Mouse (Mus musculus) limb, embryonic 11.5 days (tissue): ENCODE results near the gene Ccdc151. TPM values are rescaled to one million over a fixed set of nuclear protein-coding genes. Genes with fewer than 3 reads are reported as not detected.

Experiments
- ATAC-seq: fragments of 200-750 bp; cut with Nextera tagmentation; 2 replicates; pipeline ENCODE4 v1.8.0; 2017; ENCODE audit warnings: low read depth; ENCODE audit not compliant: insufficient number of reproducible peaks, low FRiP score, low TSS enrichment
- DNase-seq: peaks from one replicate; pipeline ENCODE4 v3.0.0-alpha.2; 2015; ENCODE audit warnings: low spot score
- H3K27ac ChIP-seq: fragments of 300-500 bp; sonication (generic); replicated peaks from 2 replicates; pipeline ENCODE4 v1.5.1; 2014; ENCODE audit warnings: low read depth, mild to moderate bottlenecking, low read length
- H3K27me3 ChIP-seq: fragments of 300-500 bp; sonication (generic); 2 replicates; pipeline ENCODE4 v1.6.1; 2014; ENCODE audit warnings: mild to moderate bottlenecking, low read length, mixed read lengths; ENCODE audit not compliant: control insufficient read depth, insufficient read depth
- H3K36me3 ChIP-seq: fragments of 300-500 bp; sonication (generic); 2 replicates; pipeline ENCODE4 v1.6.1; 2014; ENCODE audit warnings: mild to moderate bottlenecking, low read length, moderate library complexity, mixed read lengths; ENCODE audit not compliant: control insufficient read depth, insufficient read depth
- H3K4me1 ChIP-seq: fragments of 300-500 bp; sonication (generic); 2 replicates; pipeline ENCODE4 v1.6.1; 2014; ENCODE audit warnings: low read length, mixed read lengths; ENCODE audit not compliant: control insufficient read depth, insufficient read depth
- H3K4me2 ChIP-seq: fragments of 300-500 bp; sonication (generic); 2 replicates; pipeline ENCODE4 v1.6.1; 2014; ENCODE audit warnings: low read depth, mild to moderate bottlenecking, moderate library complexity; ENCODE audit not compliant: severe bottlenecking
- H3K4me3 ChIP-seq: fragments of 300-500 bp; sonication (generic); 2 replicates; pipeline ENCODE4 v1.5.1; 2014; ENCODE audit warnings: low read depth, low read length
- H3K9ac ChIP-seq: fragments of 300-500 bp; sonication (generic); 2 replicates; pipeline ENCODE4 v1.6.1; 2014; ENCODE audit warnings: mild to moderate bottlenecking, low read length
- H3K9me3 ChIP-seq: fragments of 300-500 bp; sonication (generic); 2 replicates; pipeline ENCODE4 v1.6.1; 2016; ENCODE audit warnings: low read length; ENCODE audit not compliant: control insufficient read depth
- WGBS: fragments of 180-500 bp; shearing (Covaris S2); extraction: QIAGEN DNeasy Blood & Tissue Kit; methylation state at CpG from one replicate; pipeline ENCODE4 v1.1.7; 2014; 5-methylcytosine and 5-hydroxymethylcytosine counted together
- polyA plus RNA-seq: library from polyadenylated mRNA; unstranded; fragments of >200 nt; fragmentation: Nextera tagmentation; extraction: Ambion mirVana; gene quantifications from 2 replicates; pipeline ENCODE4 v1.2.1, GENCODE M21; 2014

Ccdc151 gene
- polyA plus RNA-seq, 1 experiment from 2014 or later = 1.8 TPM

- no peak overlapping the region for H3K27ac ChIP-seq
- 76% methylated on average over 10 of the region's 10 CpGs for WGBS
- ATAC-seq (no peak), DNase-seq (no peak)
- H3K9ac ChIP-seq = no peak overlapping the region
- no peaks in the 10 kb centered on the region for H3K27me3 ChIP-seq
- no peaks in the 10 kb centered on the region for H3K9me3 ChIP-seq
- no peaks in the 10 kb centered on the region for H3K36me3 ChIP-seq
- H3K4me1 ChIP-seq = no peaks in the 10 kb centered on the region
- H3K4me2 ChIP-seq = no peak overlapping the region
- no peak overlapping the region for H3K4me3 ChIP-seq
These were observed 35.4 kb upstream of the Ccdc151 start for GRCm38 (mm10) chr9:22037826-22038225.

- Histone ChIP-seq H3K27me3 (no peaks in the 10 kb centered on the region), H3K36me3 (no peaks in the 10 kb centered on the region), H3K9me3 (no peaks in the 10 kb centered on the region), H3K27ac (no peak overlapping the region), H3K4me2 (no peak overlapping the region), H3K4me1 (no peaks in the 10 kb centered on the region), H3K4me3 (no peak overlapping the region), H3K9ac (no peak overlapping the region)
- no peak for DNase-seq
- ATAC-seq = no peak; the same call in 1 of the 2 replicates
- WGBS = 56% methylated on average over 6 of the region's 6 CpGs
These were observed 33.0 kb upstream of the Ccdc151 start for GRCm38 (mm10) chr9:22035300-22036044.

DNA sequence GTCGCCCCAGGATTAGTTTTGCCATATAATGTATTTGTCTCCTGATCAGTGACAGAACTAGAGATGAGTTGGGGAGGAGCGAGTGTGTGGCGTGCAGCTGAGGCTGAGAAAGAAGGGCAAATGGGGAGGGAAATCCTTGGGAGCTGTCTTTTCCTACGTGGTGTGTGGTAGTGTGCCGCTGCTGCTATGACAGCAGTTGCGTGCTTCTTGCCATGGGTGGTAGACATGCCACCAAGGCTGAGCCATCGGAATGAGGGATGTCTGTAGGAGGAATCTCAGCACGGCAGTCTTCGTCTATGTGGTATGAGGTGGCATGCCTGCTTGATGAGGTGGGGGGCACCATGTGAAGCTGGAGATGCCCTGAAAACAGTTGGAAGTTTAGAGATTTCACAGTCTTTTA lies 28.0 kb upstream of the Ccdc151 start:
- H3K4me3 ChIP-seq = no peak overlapping the region
- no peaks in the 10 kb centered on the region for H3K4me1 ChIP-seq
- H3K9ac ChIP-seq = no peak overlapping the region
- DNase-seq (no peak), ATAC-seq (no peak)
- H3K27me3 ChIP-seq = no peaks in the 10 kb centered on the region
- no peak overlapping the region for H3K27ac ChIP-seq
- 92% methylated on average over 9 of the region's 9 CpGs for WGBS
- H3K4me2 ChIP-seq = no peak overlapping the region
- no peaks in the 10 kb centered on the region for H3K36me3 ChIP-seq
- H3K9me3 ChIP-seq = no peaks in the 10 kb centered on the region

DNA sequence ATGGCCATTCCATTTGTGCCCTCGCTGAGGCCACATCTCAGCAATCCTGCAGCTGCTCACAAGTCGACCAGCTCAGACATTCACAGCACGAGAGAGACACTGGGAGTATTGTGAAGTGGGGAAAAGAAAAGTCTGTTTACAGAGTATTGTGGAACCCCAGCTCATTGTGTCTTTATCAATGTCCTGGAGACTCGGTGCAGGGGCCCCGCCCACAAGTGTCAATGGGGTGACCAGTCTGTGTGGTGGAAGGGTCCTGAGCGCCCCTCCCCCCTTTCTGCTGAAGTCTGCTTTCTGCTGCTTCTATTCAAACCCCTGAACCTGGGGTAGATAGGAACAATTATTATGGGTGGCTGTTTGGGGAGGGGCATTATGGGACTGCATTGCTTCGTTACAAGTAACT lies 26.0 kb upstream of the Ccdc151 start:
- Histone ChIP-seq H3K9ac (no peak overlapping the region), H3K27me3 (no peaks in the 10 kb centered on the region)
- ATAC-seq = no peak

DNA sequence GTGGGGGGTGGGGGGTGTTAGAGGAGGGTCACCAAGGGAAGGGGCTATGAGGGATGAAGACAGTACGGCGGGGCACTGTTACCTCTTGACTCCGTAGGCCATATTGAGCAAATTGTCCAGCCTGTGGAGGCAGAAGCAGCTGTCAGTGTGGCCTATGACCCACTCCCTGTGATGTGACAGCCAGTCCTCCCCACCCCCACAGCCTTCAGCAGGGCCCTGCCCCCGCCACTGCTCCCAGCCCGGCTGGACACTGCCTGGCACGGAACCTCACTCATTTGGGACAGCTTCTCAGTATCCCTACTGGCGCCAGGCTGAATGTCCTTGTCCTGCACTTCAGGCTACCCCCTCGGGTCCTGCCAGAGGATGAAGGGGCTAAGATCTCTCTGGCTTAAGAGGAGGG lies 22.2 kb upstream of the Ccdc151 start:
- Histone ChIP-seq H3K36me3 (no peaks in the 10 kb centered on the region), H3K4me2 (no peak overlapping the region), H3K9me3 (no peaks in the 10 kb centered on the region), H3K27ac (no peak overlapping the region), H3K4me3 (no peak overlapping the region), H3K4me1 (no peaks in the 10 kb centered on the region), H3K9ac (no peak overlapping the region), H3K27me3 (no peaks in the 10 kb centered on the region)
- DNase-seq (no peak), ATAC-seq (no peak)
- WGBS = 50% methylated on average over 8 of the region's 8 CpGs

More for the DNA sequence above, 26.0 kb upstream of the Ccdc151 start:
- Histone ChIP-seq H3K4me1 (no peaks in the 10 kb centered on the region), H3K9me3 (no peaks in the 10 kb centered on the region), H3K4me3 (no peak overlapping the region), H3K4me2 (no peak overlapping the region), H3K36me3 (no peaks in the 10 kb centered on the region), H3K27ac (no peak overlapping the region)
- WGBS = 68% methylated on average over 7 of the region's 7 CpGs
- DNase-seq = no peak

DNA sequence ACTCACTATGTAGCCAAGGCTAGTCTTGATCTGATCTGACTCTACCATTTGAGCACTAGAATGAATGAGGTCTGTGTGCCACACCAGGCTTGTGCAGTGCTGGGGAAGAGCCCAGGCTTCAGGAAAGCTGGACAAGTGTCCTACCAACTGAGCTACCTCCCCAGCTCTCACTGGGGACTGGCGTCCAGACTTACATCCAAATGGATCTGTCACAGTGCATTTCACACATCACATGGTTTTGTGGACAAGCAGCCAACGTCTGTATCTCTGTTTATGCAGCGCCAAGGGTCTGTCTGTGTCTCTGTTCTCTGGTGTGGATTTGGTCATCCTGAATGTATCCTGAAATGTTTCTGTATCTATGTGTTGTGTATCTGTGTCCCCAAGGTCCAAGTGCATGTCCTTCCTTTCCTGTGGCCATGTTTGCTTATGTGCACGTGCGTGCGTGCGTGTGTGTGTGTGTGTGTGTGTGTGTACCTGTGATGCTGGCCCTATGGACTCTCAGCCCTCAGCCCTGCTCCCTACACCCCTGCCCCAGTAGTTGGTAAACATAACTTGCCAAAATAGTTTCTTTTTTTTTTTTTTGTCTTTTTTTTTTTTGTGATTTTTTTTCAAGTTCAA lies 14.9 kb upstream of the Ccdc151 start:
- ATAC-seq (no peak), DNase-seq (no peak)
- no peaks in the 10 kb centered on the region for H3K9me3 ChIP-seq
- H3K9ac ChIP-seq = no peak overlapping the region
- peaks cover 15% of the 10 kb centered on the region for H3K36me3 ChIP-seq
- H3K4me1 ChIP-seq = no peaks in the 10 kb centered on the region
- no peak overlapping the region for H3K27ac ChIP-seq
- H3K27me3 ChIP-seq = no peaks in the 10 kb centered on the region
- H3K4me2 ChIP-seq = no peak overlapping the region
- no peak overlapping the region for H3K4me3 ChIP-seq
- WGBS = 79% methylated on average over 7 of the region's 7 CpGs

DNA sequence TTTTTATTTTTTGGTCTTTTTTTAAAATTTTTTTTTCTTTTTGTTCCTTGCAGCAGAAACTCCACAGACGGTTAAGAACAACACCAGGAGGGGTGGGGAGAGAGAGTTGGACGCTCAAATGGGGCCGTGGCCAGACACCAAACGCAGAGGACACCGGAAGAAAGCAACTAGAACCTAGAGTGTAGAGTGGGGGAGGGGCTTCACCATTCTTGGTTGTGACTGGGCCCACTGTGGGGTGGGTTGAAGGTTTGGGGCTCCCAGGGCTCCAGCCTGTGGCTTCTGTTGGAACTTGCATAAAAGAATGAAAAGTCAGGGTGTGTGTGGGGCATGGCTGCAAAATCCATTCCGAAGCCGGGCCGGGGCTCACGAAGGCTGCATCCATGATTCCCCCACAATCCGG lies 13.8 kb upstream of the Ccdc151 start:
- Histone ChIP-seq H3K9ac (no peak overlapping the region), H3K36me3 (peaks cover 20% of the 10 kb centered on the region), H3K4me2 (no peak overlapping the region), H3K4me1 (no peaks in the 10 kb centered on the region), H3K27me3 (no peaks in the 10 kb centered on the region), H3K4me3 (no peak overlapping the region), H3K27ac (no peak overlapping the region), H3K9me3 (no peaks in the 10 kb centered on the region)
- no peak for DNase-seq
- WGBS = 78% methylated on average over 10 of the region's 10 CpGs
- no peak for ATAC-seq

DNA sequence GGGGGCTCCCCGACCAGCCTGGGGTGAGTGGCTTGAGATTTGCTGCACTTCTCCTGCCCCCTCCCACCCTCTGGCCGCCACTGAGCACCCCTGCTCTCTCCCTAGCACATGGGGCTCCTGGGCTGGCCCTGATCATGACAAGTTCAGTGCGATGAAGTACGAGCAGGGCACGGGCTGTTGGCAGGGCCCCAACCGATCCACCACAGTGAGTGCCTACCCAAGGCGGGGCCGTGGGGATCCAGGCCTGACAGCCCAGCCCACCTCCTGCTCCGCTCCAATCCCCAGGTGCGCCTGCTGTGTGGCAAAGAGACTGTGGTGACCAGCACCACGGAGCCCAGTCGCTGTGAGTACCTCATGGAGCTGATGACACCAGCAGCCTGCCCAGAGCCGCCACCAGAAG lies 10.3 kb upstream of the Ccdc151 start:
- 93% methylated on average over 13 of the region's 13 CpGs for WGBS
- Histone ChIP-seq H3K4me2 (no peak overlapping the region), H3K4me1 (no peaks in the 10 kb centered on the region), H3K27me3 (no peaks in the 10 kb centered on the region), H3K9me3 (no peaks in the 10 kb centered on the region), H3K27ac (no peak overlapping the region), H3K9ac (no peak overlapping the region), H3K4me3 (no peak overlapping the region), H3K36me3 (peaks cover 35% of the 10 kb centered on the region)
- no peak for DNase-seq
- no peak for ATAC-seq
